Mouse (Mus musculus): ENCODE results near the gene Gm11027.

GRCm38 (mm10) chr12:116226289-116227057 lies 48.7 kb upstream of the Gm11027 start:
- TF ChIP-seq CTCF (IDR thresholded peaks at IDR 0.05; ENCODE audit: low read depth) (no peak), EP300 (optimal IDR thresholded peaks at IDR 0.05) (no peak)
